Mouse (Mus musculus) lung, postnatal 0 days (tissue): ENCODE data around the gene Ptprg.

Source experiments
- CTCF ChIP-seq: IDR thresholded peaks from 2 replicates; pipeline ENCODE4 v1.5.1; 2016; ENCODE audit warnings: antibody characterized with exemption, mild to moderate bottlenecking
- EP300 ChIP-seq: IDR thresholded peaks from 2 replicates; pipeline ENCODE4 v1.6.1; 2016; ENCODE audit warnings: antibody characterized with exemption, mild to moderate bottlenecking, control low read depth

DNA sequence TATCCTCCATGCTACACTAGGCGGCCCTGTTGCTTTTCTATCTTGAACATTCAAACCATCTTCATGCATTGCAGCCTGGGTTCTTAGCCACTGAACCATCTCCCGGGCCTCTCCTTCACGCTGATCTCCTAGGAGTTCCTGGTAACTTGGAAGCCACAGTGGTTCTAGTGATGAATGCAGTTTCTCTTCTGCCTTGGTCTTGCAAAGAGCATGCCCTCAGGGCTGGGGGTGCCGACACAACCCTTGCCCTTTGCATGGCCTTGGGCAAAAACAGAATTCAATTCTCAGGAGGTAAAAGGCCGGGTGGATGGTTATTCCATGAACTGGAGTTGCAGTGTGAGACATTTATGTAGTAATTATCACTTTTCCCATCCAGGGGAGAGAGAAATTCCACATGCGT, 67.0 kb downstream of the Ptprg start:
- TF ChIP-seq CTCF (no peak), EP300 (no peak)
